Mouse (Mus musculus) hindbrain, embryonic 16.5 days (tissue): ENCODE data around the gene Gm10717. TPM values are rescaled to one million over a fixed set of nuclear protein-coding genes. Genes with fewer than 3 reads are reported as not detected.
"Not testable (repeated sequence)": the region's sequence is repeated elsewhere in the genome, so short reads cannot be mapped to it uniquely, and the experiment has no call there.

ENCODE experiments used
- ATAC-seq: fragments of 200-750 bp; cut with Nextera tagmentation; 2 replicates; pipeline ENCODE4 v1.8.0; 2017; ENCODE audit warnings: moderate TSS enrichment, moderate library complexity
- H3K27ac ChIP-seq: fragments of 300-500 bp; sonication (generic); 2 replicates; pipeline ENCODE4 v1.5.1; 2014; ENCODE audit warnings: low read depth, mild to moderate bottlenecking, control low read depth, low read length, moderate library complexity
- H3K27me3 ChIP-seq: fragments of 300-500 bp; sonication (generic); replicated peaks from 2 replicates; pipeline ENCODE4 v1.6.1; 2014; ENCODE audit warnings: low read length; ENCODE audit not compliant: control insufficient read depth, insufficient read depth
- H3K36me3 ChIP-seq: fragments of 300-500 bp; sonication (generic); 2 replicates; pipeline ENCODE4 v1.6.1; 2014; ENCODE audit warnings: mild to moderate bottlenecking, low read length, moderate library complexity, mixed read lengths; ENCODE audit not compliant: control insufficient read depth, insufficient read depth
- H3K4me1 ChIP-seq: fragments of 300-500 bp; sonication (generic); 2 replicates; pipeline ENCODE4 v1.6.1; 2014; ENCODE audit warnings: low read depth, low read length; ENCODE audit not compliant: control insufficient read depth, insufficient read depth
- H3K4me2 ChIP-seq: fragments of 300-500 bp; sonication (generic); 2 replicates; pipeline ENCODE4 v1.6.1; 2014; ENCODE audit warnings: mild to moderate bottlenecking, low read length, control low read depth, moderate library complexity
- H3K4me3 ChIP-seq: fragments of 300-500 bp; sonication (generic); 2 replicates; pipeline ENCODE4 v1.5.1; 2014; ENCODE audit warnings: mild to moderate bottlenecking, low read length, control low read depth, moderate library complexity
- H3K9ac ChIP-seq: fragments of 300-500 bp; sonication (generic); 2 replicates; pipeline ENCODE4 v1.6.1; 2014; ENCODE audit warnings: low read depth, mild to moderate bottlenecking, control low read depth, low read length, moderate library complexity
- H3K9me3 ChIP-seq: fragments of 300-500 bp; sonication (generic); 2 replicates; pipeline ENCODE4 v1.6.1; 2014; ENCODE audit warnings: mild to moderate bottlenecking, low read length, moderate library complexity; ENCODE audit not compliant: control insufficient read depth
- WGBS: fragments of 180-500 bp; shearing (Covaris S2); extraction: QIAGEN DNeasy Blood & Tissue Kit; methylation state at CpG from one replicate; pipeline ENCODE4 v1.1.7; 2014; 5-methylcytosine and 5-hydroxymethylcytosine counted together
- polyA plus RNA-seq: library from polyadenylated mRNA; unstranded; fragments of >200 nt; fragmentation: Nextera tagmentation; extraction: Ambion mirVana; gene quantifications from 2 replicates; pipeline ENCODE4 v1.2.1, GENCODE M21; 2015

The Gm10717 gene
- polyA plus RNA-seq, 1 experiment from 2014 or later = 0.25 TPM

DNA sequence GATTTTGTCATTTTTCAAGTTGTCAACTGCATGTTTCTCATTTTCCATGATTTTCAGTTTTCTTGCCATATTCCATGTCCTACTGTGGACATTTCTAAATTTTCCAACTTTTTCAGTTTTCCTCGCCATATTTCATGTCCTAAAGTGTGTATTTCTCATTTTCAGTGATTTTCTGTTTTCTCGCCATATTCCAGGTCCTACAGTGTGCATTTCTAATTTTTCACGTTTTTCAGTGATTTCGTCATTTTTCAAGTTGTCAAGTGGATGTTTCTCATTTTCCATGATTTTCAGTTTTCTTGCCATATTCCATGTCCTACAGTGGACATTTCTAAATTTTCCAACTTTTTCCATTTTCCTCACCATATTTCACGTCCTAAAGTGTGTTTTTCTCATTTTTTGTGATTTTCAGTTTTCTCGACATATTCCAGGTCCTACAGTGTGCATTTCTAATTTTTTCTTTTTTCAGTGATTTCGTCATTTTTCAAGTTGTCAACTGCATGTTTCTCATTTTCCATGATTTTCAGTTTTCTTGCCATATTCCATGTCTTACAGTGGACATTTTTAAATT lies 13.1 kb upstream of the Gm10717 start:
- not testable (repeated sequence) for H3K4me3 ChIP-seq
- 78% methylated on average over 2 of the region's 7 CpGs for WGBS

DNA sequence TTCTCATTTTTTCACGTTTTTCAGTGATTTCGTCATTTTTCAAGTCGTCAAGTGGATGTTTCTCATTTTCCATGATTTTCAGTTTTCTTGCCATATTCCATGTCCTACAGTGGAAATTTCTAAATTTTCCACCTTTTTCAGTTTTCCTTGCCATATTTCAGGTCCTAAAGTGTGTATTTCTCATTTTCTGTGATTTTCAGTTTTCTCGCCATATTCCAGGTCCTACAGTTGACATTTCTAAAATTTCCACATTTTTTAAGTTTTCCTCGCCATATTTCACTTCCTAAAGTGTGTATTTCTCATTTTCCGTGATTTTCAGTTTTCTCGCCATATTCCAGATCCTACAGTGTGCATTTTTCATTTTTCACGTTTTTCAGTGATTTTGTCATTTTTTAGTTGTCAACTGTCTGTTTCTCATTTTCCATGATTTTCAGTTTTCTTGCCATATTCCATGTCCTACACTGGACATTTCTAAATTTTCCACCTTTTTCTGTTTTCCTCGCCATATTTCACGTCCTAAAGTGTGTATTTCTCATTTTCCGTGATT lies 12.4 kb upstream of the Gm10717 start, which contains the start of gene Gm10721:
Gm10721 (plus strand) TSS at position 408 of the 547 bp plus-strand sequence.
- H3K9ac ChIP-seq, H3K9me3 ChIP-seq, H3K4me3 ChIP-seq, H3K27ac ChIP-seq, H3K27me3 ChIP-seq, H3K4me1 ChIP-seq, H3K36me3 ChIP-seq, H3K4me2 ChIP-seq: not testable (repeated sequence)
- ATAC-seq = peak; percentile 66; the same call in 1 of the 2 replicates
- WGBS = no CpG with 5 or more reads among the region's 11 CpGs

More for the DNA sequence above, 13.1 kb upstream of the Gm10717 start:
- not testable (repeated sequence) for H3K27ac ChIP-seq, H3K9me3 ChIP-seq, H3K9ac ChIP-seq, H3K36me3 ChIP-seq, H3K4me1 ChIP-seq, H3K4me2 ChIP-seq, H3K27me3 ChIP-seq, ATAC-seq

GRCm38 (mm10) chr9:3015354-3015753 lies 9.9 kb upstream of the Gm10717 start, which contains the start of gene Gm10720:
Gene Gm10720 (plus strand): TSS chr9:3015654.
- not testable (repeated sequence) for H3K9me3 ChIP-seq, H3K36me3 ChIP-seq, H3K4me3 ChIP-seq, H3K9ac ChIP-seq, H3K27ac ChIP-seq, ATAC-seq, H3K4me2 ChIP-seq, H3K27me3 ChIP-seq, H3K4me1 ChIP-seq
- 58% methylated on average over 4 of the region's 9 CpGs for WGBS

- not testable (repeated sequence) for ATAC-seq, H3K9ac ChIP-seq
- WGBS = 73% methylated on average over 4 of the region's 6 CpGs
These were observed 9.3 kb upstream of the Gm10717 start for GRCm38 (mm10) chr9:3015896-3016295.

DNA sequence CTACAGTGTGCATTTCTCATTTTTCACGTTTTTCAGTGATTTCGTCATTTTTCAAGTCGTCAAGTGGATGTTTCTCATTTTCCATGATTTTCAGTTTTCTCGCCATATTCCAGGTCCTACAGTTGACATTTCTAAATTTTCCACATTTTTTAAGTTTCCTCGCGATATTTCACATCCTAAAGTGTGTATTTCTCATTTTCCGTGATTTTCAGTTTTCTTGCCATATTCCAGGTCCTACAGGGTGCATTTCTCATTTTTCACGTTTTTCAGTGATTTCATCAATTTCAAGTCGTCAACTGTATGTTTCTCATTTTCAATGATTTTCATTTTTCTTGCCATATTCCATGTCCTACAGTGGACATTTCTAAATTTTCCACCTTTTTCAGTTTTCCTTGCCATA lies 8.1 kb upstream of the Gm10717 start, which contains the start of gene Gm10719:
Gm10719 (plus strand) TSS at position 301 of the 400 bp plus-strand sequence.
- not testable (repeated sequence) for H3K27me3 ChIP-seq, H3K36me3 ChIP-seq, H3K9me3 ChIP-seq, H3K27ac ChIP-seq, H3K4me3 ChIP-seq, ATAC-seq, H3K4me1 ChIP-seq, H3K4me2 ChIP-seq, H3K9ac ChIP-seq
- no CpG with 5 or more reads among the region's 9 CpGs for WGBS

More at GRCm38 (mm10) chr9:3015896-3016295, 9.3 kb upstream of the Gm10717 start:
- not testable (repeated sequence) for H3K9me3 ChIP-seq, H3K27ac ChIP-seq, H3K4me3 ChIP-seq, H3K4me1 ChIP-seq, H3K36me3 ChIP-seq, H3K27me3 ChIP-seq, H3K4me2 ChIP-seq

- H3K36me3 ChIP-seq, H3K27ac ChIP-seq, ATAC-seq, H3K9ac ChIP-seq, H3K4me3 ChIP-seq, H3K4me1 ChIP-seq, H3K27me3 ChIP-seq, H3K4me2 ChIP-seq, H3K9me3 ChIP-seq: not testable (repeated sequence)
- 62% methylated on average over 9 of the region's 9 CpGs for WGBS
These were observed 6.3 kb upstream of the Gm10717 start for GRCm38 (mm10) chr9:3018944-3019343.

DNA sequence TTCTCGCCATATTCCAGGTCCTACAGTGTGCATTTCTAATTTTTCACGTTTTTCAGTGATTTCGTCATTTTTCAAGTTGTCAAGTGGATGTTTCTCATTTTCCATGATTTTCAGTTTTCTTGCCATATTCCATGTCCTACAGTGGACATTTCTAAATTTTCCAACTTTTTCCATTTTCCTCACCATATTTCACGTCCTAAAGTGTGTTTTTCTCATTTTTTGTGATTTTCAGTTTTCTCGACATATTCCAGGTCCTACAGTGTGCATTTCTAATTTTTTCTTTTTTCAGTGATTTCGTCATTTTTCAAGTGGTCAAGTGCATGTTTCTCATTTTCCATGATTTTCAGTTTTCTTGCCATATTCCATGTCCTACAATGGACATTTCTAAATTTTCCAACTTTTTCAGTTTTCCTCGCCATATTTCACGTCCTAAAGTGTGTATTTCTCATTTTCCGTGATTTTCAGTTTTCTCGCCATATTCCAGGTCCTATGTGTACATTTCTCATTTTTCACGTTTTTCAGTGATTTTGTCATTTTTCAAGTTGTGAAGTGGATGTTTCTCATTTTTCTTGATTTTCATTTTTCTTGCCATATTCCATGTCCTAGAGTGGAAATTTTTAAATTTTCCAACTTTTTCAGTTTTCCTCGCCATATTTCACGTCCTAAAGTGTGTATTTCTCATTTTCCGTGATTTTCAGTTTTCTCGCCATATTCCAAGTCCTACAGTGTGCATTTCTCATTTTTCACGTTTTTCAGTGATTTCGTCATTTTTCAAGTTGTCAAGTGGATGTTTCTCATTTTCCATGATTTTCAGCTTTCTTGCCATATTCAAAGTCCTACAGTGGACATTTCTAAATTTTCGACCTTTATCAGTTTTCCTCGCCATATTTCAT lies 5.1 kb upstream of the Gm10717 start:
- H3K27ac ChIP-seq, H3K4me2 ChIP-seq, H3K4me1 ChIP-seq, H3K9ac ChIP-seq, H3K36me3 ChIP-seq, H3K4me3 ChIP-seq, H3K27me3 ChIP-seq, H3K9me3 ChIP-seq: not testable (repeated sequence)
- peak; percentile 69; the same call in 1 of the 2 replicates for ATAC-seq
- WGBS = 82% methylated on average over 11 of the region's 19 CpGs

DNA sequence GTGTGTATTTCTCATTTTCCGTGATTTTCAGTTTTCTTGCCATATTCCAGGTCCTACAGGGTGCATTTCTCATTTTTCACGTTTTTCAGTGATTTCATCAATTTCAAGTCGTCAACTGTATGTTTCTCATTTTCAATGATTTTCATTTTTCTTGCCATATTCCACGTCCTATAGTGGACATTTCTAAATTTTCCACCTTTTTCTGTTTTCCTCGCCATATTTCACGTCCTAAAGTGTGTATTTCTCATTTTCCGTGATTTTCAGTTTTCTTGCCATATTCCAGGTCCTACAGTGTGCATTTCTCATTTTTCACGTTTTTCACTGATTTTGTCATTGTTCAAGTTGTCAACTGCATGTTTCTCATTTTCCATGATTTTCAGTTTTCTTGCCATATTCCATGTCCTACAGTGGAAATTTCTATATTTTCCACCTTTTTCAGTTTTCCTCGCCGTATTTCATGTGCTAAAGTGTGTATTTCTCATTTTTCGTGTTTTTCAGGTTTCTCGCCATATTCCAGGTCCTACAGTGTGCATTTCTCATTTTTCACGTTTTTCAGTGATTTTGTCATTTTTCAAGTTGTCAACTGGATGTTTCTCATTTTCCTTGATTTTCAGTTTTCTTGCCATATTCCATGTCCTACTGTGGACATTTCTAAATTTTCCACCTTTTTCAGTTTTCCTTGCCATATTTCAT lies 2.8 kb upstream of the Gm10717 start:
- not testable (repeated sequence) for H3K4me3 ChIP-seq, H3K36me3 ChIP-seq, H3K27ac ChIP-seq, H3K27me3 ChIP-seq, H3K9me3 ChIP-seq, ATAC-seq, H3K4me2 ChIP-seq, H3K4me1 ChIP-seq, H3K9ac ChIP-seq
- WGBS = 75% methylated on average over 9 of the region's 13 CpGs
